Mouse (Mus musculus) spleen, postnatal 4 days (tissue): Measurements from ENCODE around the gene Gm21915.
A peak's percentile ranks its signal among the peaks of the same experiment; 100 is the strongest.

Experiments used
- DNase-seq, 2 experiments: peaks; one replicate each; pipeline ENCODE4 v3.0.0; 2022; ENCODE audit warnings: low spot score in 2 of 2

Gene Gm21915

DNA sequence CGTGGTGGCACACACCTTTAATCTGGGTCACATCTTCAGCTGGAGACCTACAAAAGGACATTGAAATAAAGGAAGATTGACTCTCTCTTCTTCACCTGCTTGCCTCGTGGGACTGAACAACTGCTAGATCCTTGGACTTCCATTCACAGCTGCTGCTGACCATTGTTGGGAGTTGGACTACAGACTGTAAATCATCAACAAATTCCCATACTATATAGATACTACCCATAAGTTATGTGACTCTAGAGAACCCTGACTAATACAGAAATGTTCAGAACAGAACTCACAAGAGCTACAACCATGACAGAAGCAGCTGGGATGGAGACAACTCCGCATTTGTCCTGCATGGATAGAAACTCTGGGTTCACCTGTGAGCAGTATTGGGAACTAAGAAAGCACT lies at the start of gene Gm21915:
TSS of gene Gm21915 (plus strand) at position 301 of the 400 bp plus-strand sequence.
- DNase-seq = no peak

DNA sequence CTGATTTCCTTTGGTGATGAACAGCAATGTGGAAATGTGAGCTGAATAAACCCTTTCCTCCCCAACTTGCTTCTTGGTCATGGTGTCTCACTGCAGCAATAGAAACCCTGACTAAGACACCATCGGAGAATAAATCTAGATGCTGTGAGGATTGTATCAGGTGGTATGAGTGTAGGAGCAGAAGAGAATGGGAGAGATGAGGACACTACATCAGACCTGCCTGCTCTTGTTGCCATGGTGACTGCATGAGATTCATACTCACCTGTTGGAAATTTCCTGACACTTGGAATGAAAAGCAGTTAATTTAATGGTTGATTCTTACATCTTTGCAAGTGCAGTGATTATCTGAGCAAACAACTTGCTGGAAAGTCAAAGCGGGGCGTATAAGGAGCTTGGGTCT lies 48.1 kb upstream of the Gm21915 start:
- DNase-seq = no peak

GRCm38 (mm10) chr9:40622793-40623192 lies 47.6 kb upstream of the Gm21915 start:
- DNase-seq = no peak

DNA sequence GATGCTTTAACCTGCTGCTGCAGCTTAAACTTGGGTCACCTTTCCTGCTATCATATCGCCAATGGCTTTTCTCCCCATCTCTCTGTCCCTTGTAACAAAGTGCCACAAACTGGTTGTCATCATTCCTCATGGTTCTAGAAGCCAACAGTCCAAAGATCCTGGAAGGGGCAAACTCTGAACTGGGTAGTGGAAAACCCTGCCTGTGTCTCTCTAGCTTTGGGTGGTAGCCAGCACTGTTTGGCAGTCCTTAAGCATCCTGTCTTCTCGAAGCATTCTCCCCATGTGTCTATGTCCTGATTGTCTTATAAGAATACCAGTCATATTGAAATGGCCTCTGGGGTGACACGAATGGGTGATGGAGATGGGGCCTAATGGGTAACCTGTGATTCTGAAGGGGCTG lies 45.1 kb upstream of the Gm21915 start:
- DNase-seq = no peak

DNA sequence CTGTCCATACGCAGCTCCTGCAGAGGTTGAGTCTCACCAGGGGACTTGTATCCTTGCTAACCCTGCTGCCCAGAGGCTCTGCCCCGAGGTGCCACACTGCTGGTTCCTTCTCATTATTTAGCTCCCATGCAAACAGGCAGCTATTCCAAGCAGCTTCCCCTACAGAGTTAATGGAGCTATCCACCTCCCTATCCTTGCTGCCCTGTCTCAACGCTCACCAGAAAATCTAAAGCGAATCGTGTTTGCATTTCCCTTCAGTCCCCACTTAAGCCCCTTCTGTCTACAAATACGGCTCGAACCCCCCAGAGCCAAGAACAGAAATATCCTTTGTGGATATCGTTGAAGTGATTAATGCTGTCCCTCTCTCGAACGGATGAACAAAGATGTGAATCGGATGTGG lies 43.8 kb upstream of the Gm21915 start:
- no peak for DNase-seq

GRCm38 (mm10) chr9:40627146-40627713 lies 43.2 kb upstream of the Gm21915 start:
- DNase-seq = no peak

- peak; percentile 33 to 68 for DNase-seq
Measured at GRCm38 (mm10) chr9:40628130-40629069, 42.0 kb upstream of the Gm21915 start.

DNA sequence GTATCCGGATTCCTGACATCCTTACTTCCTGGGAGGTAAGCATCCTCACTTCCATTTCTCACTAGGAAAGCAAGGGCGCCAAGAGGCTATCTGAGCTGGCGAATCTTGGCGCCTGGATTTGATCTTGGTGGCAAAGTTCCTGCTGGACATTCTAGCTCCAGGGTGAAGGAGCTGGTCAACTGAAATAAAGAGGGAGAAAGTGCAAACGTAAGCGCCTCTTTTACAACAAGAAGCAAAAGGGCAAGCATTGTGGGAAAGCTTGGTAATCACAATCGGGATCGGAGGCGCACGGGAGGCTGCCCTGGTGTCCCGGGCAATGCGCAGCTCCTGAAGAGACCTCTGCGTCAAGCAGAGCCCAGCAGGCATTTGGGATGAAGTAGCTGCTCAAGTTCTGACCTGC lies 41.0 kb upstream of the Gm21915 start:
- DNase-seq = no peak

DNA sequence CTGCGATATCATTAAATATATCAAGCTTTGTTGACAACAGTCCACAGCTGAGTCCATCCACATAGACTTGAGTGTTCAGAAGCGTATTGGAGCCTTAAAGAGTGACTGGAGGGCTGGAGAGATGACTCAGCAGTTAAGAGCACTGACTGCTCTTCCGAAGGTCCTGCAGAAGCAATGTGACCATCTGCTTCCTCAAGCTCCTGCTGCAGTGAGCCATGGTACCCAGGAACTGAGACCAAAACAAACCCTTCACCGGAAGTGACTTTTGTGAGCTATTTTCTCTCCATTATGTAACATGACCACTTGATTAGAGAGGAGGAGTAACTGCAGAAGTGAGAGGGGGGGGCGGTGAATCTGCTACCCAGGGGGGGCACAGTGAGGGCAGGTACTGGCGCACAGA lies 39.3 kb upstream of the Gm21915 start:
- DNase-seq = no peak

DNA sequence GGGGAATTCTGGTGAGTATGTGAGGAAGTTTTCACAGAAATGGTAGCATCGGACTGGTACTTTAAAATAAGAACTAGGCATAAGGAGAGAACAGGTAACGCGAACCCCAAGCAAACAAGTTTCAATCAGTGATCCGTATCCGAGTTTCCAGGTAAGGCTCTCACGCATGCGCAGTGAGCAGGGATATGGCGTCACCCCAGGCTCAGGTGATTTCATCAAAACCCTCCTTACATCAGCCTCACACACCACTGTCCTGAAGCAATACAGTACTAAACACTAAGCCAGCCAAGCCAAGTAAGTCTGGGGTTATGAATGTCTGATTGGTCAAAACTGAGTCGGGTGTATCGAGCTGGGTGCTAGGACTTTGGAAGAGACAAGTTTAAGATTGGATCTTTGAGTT lies 38.9 kb upstream of the Gm21915 start:
- DNase-seq = no peak

GRCm38 (mm10) chr9:40636054-40636453 lies 34.4 kb upstream of the Gm21915 start:
- DNase-seq = peak; percentile 51 to 78

GRCm38 (mm10) chr9:40637705-40638393 lies 32.6 kb upstream of the Gm21915 start:
- DNase-seq = no peak

DNA sequence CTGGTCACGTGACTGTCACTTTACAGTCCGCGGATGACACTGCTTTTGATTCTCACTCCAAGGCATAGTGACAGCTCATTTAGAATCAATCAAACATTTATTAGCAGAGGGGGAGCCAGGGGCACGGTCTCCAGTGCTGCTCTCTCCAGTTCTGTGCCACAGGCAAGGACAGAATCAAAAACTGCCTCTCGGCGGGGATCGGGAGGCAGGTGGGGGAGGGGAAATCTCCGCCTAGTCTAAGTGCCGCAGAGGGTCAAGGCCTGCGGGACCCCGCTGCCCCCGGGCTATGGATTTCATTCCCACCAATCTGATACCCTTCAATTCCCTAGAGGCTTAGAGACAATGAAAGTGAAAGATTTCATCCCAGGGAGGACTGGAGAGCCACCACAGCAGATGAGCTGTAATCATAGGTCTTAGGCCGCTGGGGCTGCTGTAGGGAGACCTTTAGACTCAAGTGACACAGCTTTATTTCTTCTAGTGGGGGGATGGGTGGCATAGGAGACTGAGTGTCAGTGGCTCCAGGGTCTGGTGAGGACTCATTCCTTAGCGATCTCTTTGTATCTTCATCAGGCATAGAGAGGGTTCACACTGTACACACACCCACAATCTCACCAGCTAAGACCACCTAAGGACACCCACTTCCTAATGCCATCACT lies 31.9 kb upstream of the Gm21915 start:
- peak in 1 of 2 experiments; percentile 20 for DNase-seq

GRCm38 (mm10) chr9:40639536-40640187 lies 30.8 kb upstream of the Gm21915 start:
- DNase-seq = no peak

GRCm38 (mm10) chr9:40641318-40641717 lies 29.1 kb upstream of the Gm21915 start:
- DNase-seq = peak in 1 of 2 experiments; percentile 28

GRCm38 (mm10) chr9:40642470-40643220 lies 27.8 kb upstream of the Gm21915 start:
- DNase-seq = no peak

- no peak for DNase-seq
Measured at GRCm38 (mm10) chr9:40649444-40649843, 21.0 kb upstream of the Gm21915 start.

DNA sequence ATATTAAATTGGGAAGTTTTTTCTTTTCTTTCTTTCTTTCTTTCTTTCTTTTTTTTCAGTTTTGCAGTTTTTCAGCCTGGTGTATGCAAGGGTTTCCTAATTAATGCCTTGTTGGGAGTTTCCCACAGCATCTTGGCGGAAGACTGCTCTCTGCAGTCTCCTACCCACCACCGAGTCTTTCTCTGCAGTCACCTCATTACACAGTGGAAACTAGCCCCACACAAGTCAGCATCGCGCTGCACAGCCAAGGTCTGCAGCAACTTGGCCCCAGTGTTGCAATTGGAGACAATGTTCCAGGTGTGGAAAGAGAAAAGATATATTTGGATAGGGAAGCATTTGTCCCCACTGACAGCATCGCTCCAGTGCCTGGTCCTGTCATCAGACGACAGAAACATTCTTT lies 20.4 kb upstream of the Gm21915 start:
- DNase-seq = no peak

GRCm38 (mm10) chr9:40651239-40651859 lies 19.1 kb upstream of the Gm21915 start:
- DNase-seq = no peak

GRCm38 (mm10) chr9:40652757-40653156 lies 17.7 kb upstream of the Gm21915 start:
- no peak for DNase-seq
